Mouse (Mus musculus) olfactory bulb, adult 2 months (tissue): ENCODE measurements at regions not wholly inside any gene's neighbourhood (a gene's known extent, or its start where the extent isn't known, plus 50 kb on each side); places are given as distances from the start of the nearest gene placed in this dataset.

Experiments
- CTCF ChIP-seq: fragments of 200-500 bp; IDR thresholded peaks from 2 replicates; pipeline ENCODE4 v1.5.1; 2012; ENCODE audit warnings: low read depth, mild to moderate bottlenecking, low read length, moderate library complexity; ENCODE audit not compliant: insufficient read depth
- POLR2A ChIP-seq: fragments of 200-500 bp; IDR thresholded peaks from 2 replicates; pipeline ENCODE4 v1.6.1; 2012; ENCODE audit warnings: mild to moderate bottlenecking, low read depth, low read length, moderate library complexity; ENCODE audit not compliant: insufficient read depth

DNA sequence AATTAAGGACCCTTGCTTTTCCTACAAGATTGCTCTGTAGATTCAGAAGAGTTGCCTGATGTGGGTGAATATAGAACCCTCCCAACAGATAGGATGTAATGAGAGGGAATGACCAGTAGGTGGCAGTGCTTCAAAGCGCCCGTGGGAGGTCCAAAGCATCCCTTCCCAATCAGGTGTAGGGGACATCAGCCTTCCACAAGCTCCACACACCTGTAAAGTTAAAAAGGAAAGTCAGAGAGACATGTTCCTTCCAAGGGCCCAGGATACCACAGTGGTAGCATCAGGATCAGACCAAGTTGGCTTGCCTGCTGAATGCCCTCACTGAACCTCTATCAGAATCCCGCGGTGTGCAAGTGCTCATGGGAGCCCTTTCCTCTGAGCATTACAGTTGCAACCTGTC is 75.7 kb upstream of the Zfp618 start:
- TF ChIP-seq CTCF (0 out of 2 replicates have a peak, but pooled peaks have one; percentile 15), POLR2A (no peak)
